Mouse (Mus musculus): ENCODE data around the gene Plxna1. TPM values are rescaled to one million over a fixed set of nuclear protein-coding genes. Genes with fewer than 3 reads are reported as not detected.

Plxna1 gene
- polyA plus RNA-seq, 1 experiment from 2014 or later = 6.7 TPM

- Histone ChIP-seq H3K27me3 (replicated peaks) (peaks cover 38% of the 10 kb centered on the region), H3K9ac (no peak overlapping the region; the same call in 1 of the 2 replicates), H3K4me1 (peaks cover 41% of the 10 kb centered on the region), H3K36me3 (peaks cover 17% of the 10 kb centered on the region), H3K4me3 (no peak overlapping the region), H3K27ac (no peak overlapping the region), H3K4me2 (peak overlapping the region; percentile 97), H3K9me3 (replicated peaks) (no peaks in the 10 kb centered on the region)
- no peak for ATAC-seq
- 60% methylated on average over 20 of the region's 20 CpGs for WGBS (ENCODE audit: insufficient replicate concordance)
Measured at GRCm38 (mm10) chr6:89359771-89360708, 2.4 kb downstream of the Plxna1 start.

GRCm38 (mm10) chr6:89359192-89359591, 3.2 kb downstream of the Plxna1 start:
- no peak overlapping the region for H3K9ac ChIP-seq
- H3K27me3 ChIP-seq (replicated peaks) = peaks cover 32% of the 10 kb centered on the region
- H3K27ac ChIP-seq = no peak overlapping the region
- H3K9me3 ChIP-seq (replicated peaks) = no peaks in the 10 kb centered on the region
- H3K4me1 ChIP-seq = peaks cover 41% of the 10 kb centered on the region
- H3K4me2 ChIP-seq = no peak overlapping the region
- WGBS (ENCODE audit: insufficient replicate concordance) = 76% methylated on average over 3 of the region's 3 CpGs
- ATAC-seq = no peak
- no peak overlapping the region for H3K4me3 ChIP-seq
- peaks cover 25% of the 10 kb centered on the region for H3K36me3 ChIP-seq

GRCm38 (mm10) chr6:89355661-89356060, 6.8 kb downstream of the Plxna1 start:
- Histone ChIP-seq H3K27ac (no peak overlapping the region), H3K4me1 (peaks cover 30% of the 10 kb centered on the region), H3K9ac (no peak overlapping the region), H3K36me3 (peaks cover 38% of the 10 kb centered on the region), H3K9me3 (replicated peaks) (no peaks in the 10 kb centered on the region), H3K4me3 (no peak overlapping the region), H3K4me2 (no peak overlapping the region), H3K27me3 (replicated peaks) (peaks cover under 1% of the 10 kb centered on the region; the same call in 1 of the 2 replicates)
- ATAC-seq = no peak
- 64% methylated on average over 7 of the region's 7 CpGs for WGBS (ENCODE audit: insufficient replicate concordance)

- Histone ChIP-seq H3K9me3 (replicated peaks) (no peaks in the 10 kb centered on the region), H3K4me1 (peaks cover 24% of the 10 kb centered on the region), H3K27ac (no peak overlapping the region), H3K36me3 (peaks cover 47% of the 10 kb centered on the region), H3K4me2 (no peak overlapping the region), H3K27me3 (replicated peaks) (no peaks in the 10 kb centered on the region; the same call in 1 of the 2 replicates), H3K9ac (no peak overlapping the region), H3K4me3 (no peak overlapping the region)
- 84% methylated on average over 12 of the region's 12 CpGs for WGBS (ENCODE audit: insufficient replicate concordance)
- ATAC-seq = no peak
Measured at GRCm38 (mm10) chr6:89354726-89355125, 7.7 kb downstream of the Plxna1 start.

- Histone ChIP-seq H3K36me3 (peaks cover 52% of the 10 kb centered on the region), H3K27ac (no peak overlapping the region), H3K4me3 (no peak overlapping the region), H3K4me1 (peaks cover 17% of the 10 kb centered on the region), H3K9me3 (replicated peaks) (no peaks in the 10 kb centered on the region), H3K27me3 (replicated peaks) (no peaks in the 10 kb centered on the region; the same call in 1 of the 2 replicates), H3K9ac (no peak overlapping the region), H3K4me2 (no peak overlapping the region)
- 67% methylated on average over 5 of the region's 5 CpGs for WGBS (ENCODE audit: insufficient replicate concordance)
- ATAC-seq = no peak
Measured at GRCm38 (mm10) chr6:89354076-89354475, 8.3 kb downstream of the Plxna1 start.

- Histone ChIP-seq H3K36me3 (peaks cover 52% of the 10 kb centered on the region), H3K27me3 (replicated peaks) (no peaks in the 10 kb centered on the region), H3K27ac (no peak overlapping the region), H3K9me3 (replicated peaks) (no peaks in the 10 kb centered on the region), H3K4me2 (no peak overlapping the region), H3K4me3 (no peak overlapping the region), H3K4me1 (peaks cover 15% of the 10 kb centered on the region; the same call in 1 of the 2 replicates), H3K9ac (no peak overlapping the region)
- WGBS (ENCODE audit: insufficient replicate concordance) = 80% methylated on average over 8 of the region's 8 CpGs
- no peak for ATAC-seq
Measured at GRCm38 (mm10) chr6:89353101-89353500, 9.3 kb downstream of the Plxna1 start.

- Histone ChIP-seq H3K27me3 (replicated peaks) (no peaks in the 10 kb centered on the region), H3K36me3 (peaks cover 52% of the 10 kb centered on the region), H3K4me3 (no peak overlapping the region), H3K9me3 (replicated peaks) (no peaks in the 10 kb centered on the region), H3K4me2 (no peak overlapping the region), H3K9ac (no peak overlapping the region), H3K27ac (no peak overlapping the region), H3K4me1 (peaks cover 15% of the 10 kb centered on the region; the same call in 1 of the 2 replicates)
- ATAC-seq = no peak
- WGBS (ENCODE audit: insufficient replicate concordance) = 73% methylated on average over 5 of the region's 5 CpGs
Measured at GRCm38 (mm10) chr6:89351441-89352137, 10.8 kb downstream of the Plxna1 start.

- H3K27me3 ChIP-seq (replicated peaks) = no peaks in the 10 kb centered on the region
- ATAC-seq = no peak
- H3K27ac ChIP-seq = no peak overlapping the region
- H3K36me3 ChIP-seq = peaks cover 43% of the 10 kb centered on the region
- WGBS (ENCODE audit: insufficient replicate concordance) = 65% methylated on average over 2 of the region's 2 CpGs
- H3K9me3 ChIP-seq (replicated peaks) = no peaks in the 10 kb centered on the region
- H3K4me2 ChIP-seq = no peak overlapping the region
- H3K4me3 ChIP-seq = no peak overlapping the region
- no peak overlapping the region for H3K9ac ChIP-seq
- H3K4me1 ChIP-seq = peaks cover 19% of the 10 kb centered on the region
Measured at GRCm38 (mm10) chr6:89350520-89350919, 11.9 kb downstream of the Plxna1 start.

GRCm38 (mm10) chr6:89350037-89350515, 12.3 kb downstream of the Plxna1 start:
- Histone ChIP-seq H3K4me1 (peaks cover 24% of the 10 kb centered on the region), H3K9ac (no peak overlapping the region), H3K27me3 (replicated peaks) (no peaks in the 10 kb centered on the region), H3K9me3 (replicated peaks) (no peaks in the 10 kb centered on the region), H3K4me2 (no peak overlapping the region), H3K36me3 (peaks cover 41% of the 10 kb centered on the region), H3K4me3 (no peak overlapping the region), H3K27ac (no peak overlapping the region)
- WGBS (ENCODE audit: insufficient replicate concordance) = 69% methylated on average over 1 of the region's 1 CpGs
- ATAC-seq = no peak

GRCm38 (mm10) chr6:89348363-89348762, 14.1 kb downstream of the Plxna1 start:
- Histone ChIP-seq H3K27me3 (replicated peaks) (no peaks in the 10 kb centered on the region), H3K4me3 (no peak overlapping the region), H3K36me3 (peaks cover 30% of the 10 kb centered on the region), H3K4me1 (peaks cover 29% of the 10 kb centered on the region), H3K9ac (no peak overlapping the region), H3K9me3 (replicated peaks) (no peaks in the 10 kb centered on the region), H3K4me2 (no peak overlapping the region), H3K27ac (no peak overlapping the region)
- WGBS (ENCODE audit: insufficient replicate concordance) = 84% methylated on average over 9 of the region's 9 CpGs
- ATAC-seq = no peak

GRCm38 (mm10) chr6:89347792-89348191, 14.6 kb downstream of the Plxna1 start:
- H3K4me2 ChIP-seq = no peak overlapping the region
- H3K36me3 ChIP-seq = peaks cover 26% of the 10 kb centered on the region
- no peaks in the 10 kb centered on the region for H3K27me3 ChIP-seq (replicated peaks)
- ATAC-seq = no peak
- no peak overlapping the region for H3K4me3 ChIP-seq
- WGBS (ENCODE audit: insufficient replicate concordance) = 75% methylated on average over 1 of the region's 1 CpGs
- no peak overlapping the region for H3K9ac ChIP-seq
- no peak overlapping the region for H3K27ac ChIP-seq
- no peaks in the 10 kb centered on the region for H3K9me3 ChIP-seq (replicated peaks)
- peaks cover 29% of the 10 kb centered on the region for H3K4me1 ChIP-seq

GRCm38 (mm10) chr6:89345855-89346254, 16.6 kb downstream of the Plxna1 start:
- Histone ChIP-seq H3K27ac (no peak overlapping the region), H3K4me2 (no peak overlapping the region), H3K4me3 (no peak overlapping the region), H3K9ac (no peak overlapping the region), H3K4me1 (peaks cover 19% of the 10 kb centered on the region), H3K27me3 (replicated peaks) (no peaks in the 10 kb centered on the region), H3K9me3 (replicated peaks) (no peaks in the 10 kb centered on the region), H3K36me3 (peaks cover 43% of the 10 kb centered on the region)
- 88% methylated on average over 1 of the region's 1 CpGs for WGBS (ENCODE audit: insufficient replicate concordance)
- ATAC-seq = no peak
